Mouse (Mus musculus): ENCODE results near the gene Uchl4. TPM values are rescaled to one million over a fixed set of nuclear protein-coding genes. Genes with fewer than 3 reads are reported as not detected.
"Not testable (repeated sequence)": the region's sequence is repeated elsewhere in the genome, so short reads cannot be mapped to it uniquely, and the experiment has no call there.

Gene Uchl4
- polyA plus RNA-seq, 1 experiment, result not detected

GRCm38 (mm10) chr9:64268196-64268595, 33.2 kb downstream of the Uchl4 start:
- no peaks in the 10 kb centered on the region for H3K9me3 ChIP-seq
- H3K36me3 ChIP-seq (replicated peaks; ENCODE audit: low read length), result no peaks in the 10 kb centered on the region
- TF ChIP-seq GATA1 (IDR thresholded peaks at IDR 0.05; ENCODE audit: borderline replicate concordance, low read length), result no peak
- TF ChIP-seq FLI1 (IDR thresholded peaks at IDR 0.05; ENCODE audit: low read length), result no peak
- H3K4me3 ChIP-seq (replicated peaks), result no peak overlapping the region
- peaks cover 2% of the 10 kb centered on the region for H3K27me3 ChIP-seq (replicated peaks)
- H3K4me1 ChIP-seq, result peaks cover 12% of the 10 kb centered on the region

- H3K36me3 ChIP-seq (replicated peaks; ENCODE audit: low read length); H3K9me3 ChIP-seq; H3K4me3 ChIP-seq (replicated peaks); H3K27me3 ChIP-seq (replicated peaks): not testable (repeated sequence)
- peaks cover 12% of the 10 kb centered on the region for H3K4me1 ChIP-seq
These were observed 33.8 kb downstream of the Uchl4 start for GRCm38 (mm10) chr9:64268836-64269235.

DNA sequence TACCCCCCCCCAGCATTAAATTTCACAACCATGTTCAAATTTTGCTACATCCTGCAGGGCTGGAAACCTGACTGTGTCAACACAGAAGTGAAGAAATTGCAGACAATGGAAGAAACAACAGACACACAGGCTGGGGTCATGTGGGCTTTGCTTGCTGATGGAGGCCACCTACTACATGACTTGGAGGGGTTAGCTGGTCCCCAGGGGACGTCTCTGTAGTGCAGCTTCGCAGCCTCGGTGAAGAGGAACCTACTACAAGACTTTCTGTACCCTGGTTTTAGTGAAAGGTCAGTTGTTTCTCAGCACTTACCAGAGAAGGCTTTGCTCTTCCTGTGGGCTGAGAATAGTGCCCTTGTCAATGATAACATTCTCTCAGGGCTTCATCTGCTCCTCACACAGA, 36.2 kb downstream of the Uchl4 start:
- Histone ChIP-seq H3K4me3 (replicated peaks) (no peak overlapping the region), H3K36me3 (replicated peaks; ENCODE audit: low read length) (no peaks in the 10 kb centered on the region), H3K9me3 (no peaks in the 10 kb centered on the region), H3K4me1 (peaks cover 12% of the 10 kb centered on the region), H3K27me3 (replicated peaks) (peaks cover 2% of the 10 kb centered on the region)
- no peak for TF ChIP-seq GATA1 (IDR thresholded peaks at IDR 0.05; ENCODE audit: borderline replicate concordance, low read length)
- TF ChIP-seq FLI1 (IDR thresholded peaks at IDR 0.05; ENCODE audit: low read length), result no peak

DNA sequence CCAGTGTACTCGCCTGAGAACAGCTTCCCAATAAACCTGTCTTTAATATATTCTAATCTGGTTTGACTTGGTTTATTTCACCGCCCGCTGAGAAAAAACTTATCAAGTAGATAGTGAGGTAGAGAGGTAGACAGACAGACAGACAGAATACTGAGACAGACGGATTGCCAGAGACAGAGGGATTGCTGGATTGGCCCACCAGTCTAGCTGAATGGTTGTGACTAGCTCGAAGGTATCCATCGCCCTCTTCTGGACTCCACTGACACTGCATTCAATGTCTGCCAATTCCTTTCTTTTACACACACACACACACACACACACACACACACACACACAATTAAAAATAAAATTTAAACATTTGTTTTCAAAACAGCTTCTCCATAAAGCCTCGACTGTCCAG, 37.6 kb downstream of the Uchl4 start:
- TF ChIP-seq GATA1 (IDR thresholded peaks at IDR 0.05; ENCODE audit: borderline replicate concordance, low read length) (no peak), FLI1 (IDR thresholded peaks at IDR 0.05; ENCODE audit: low read length) (no peak)
- Histone ChIP-seq H3K27me3 (replicated peaks) (peaks cover 2% of the 10 kb centered on the region), H3K4me1 (peaks cover 12% of the 10 kb centered on the region), H3K9me3 (no peaks in the 10 kb centered on the region), H3K36me3 (replicated peaks; ENCODE audit: low read length) (no peaks in the 10 kb centered on the region), H3K4me3 (replicated peaks) (no peak overlapping the region)

DNA sequence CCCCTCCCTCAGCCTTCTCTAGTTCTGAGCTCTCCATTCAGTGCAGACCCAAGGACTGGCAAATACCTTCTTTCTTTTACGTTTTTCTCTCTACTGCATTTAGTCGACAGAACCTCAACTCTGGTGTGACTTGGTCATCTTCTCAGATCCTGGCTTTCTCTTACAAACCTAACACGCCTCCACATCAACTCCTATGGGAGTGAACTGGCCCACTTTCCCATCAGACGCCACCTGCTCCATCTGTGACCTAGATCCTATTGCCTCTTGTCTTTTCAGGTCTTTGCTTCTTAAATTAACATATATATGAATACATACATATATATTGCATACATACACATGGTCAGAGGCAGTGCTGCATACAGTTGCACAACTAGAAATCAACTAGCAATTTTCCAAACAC, 38.8 kb downstream of the Uchl4 start:
- Histone ChIP-seq H3K27me3 (replicated peaks) (peaks cover 2% of the 10 kb centered on the region), H3K4me1 (peaks cover 9% of the 10 kb centered on the region), H3K4me3 (replicated peaks) (no peak overlapping the region), H3K9me3 (no peaks in the 10 kb centered on the region), H3K36me3 (replicated peaks; ENCODE audit: low read length) (no peaks in the 10 kb centered on the region)
- TF ChIP-seq FLI1 (IDR thresholded peaks at IDR 0.05; ENCODE audit: low read length), result no peak

DNA sequence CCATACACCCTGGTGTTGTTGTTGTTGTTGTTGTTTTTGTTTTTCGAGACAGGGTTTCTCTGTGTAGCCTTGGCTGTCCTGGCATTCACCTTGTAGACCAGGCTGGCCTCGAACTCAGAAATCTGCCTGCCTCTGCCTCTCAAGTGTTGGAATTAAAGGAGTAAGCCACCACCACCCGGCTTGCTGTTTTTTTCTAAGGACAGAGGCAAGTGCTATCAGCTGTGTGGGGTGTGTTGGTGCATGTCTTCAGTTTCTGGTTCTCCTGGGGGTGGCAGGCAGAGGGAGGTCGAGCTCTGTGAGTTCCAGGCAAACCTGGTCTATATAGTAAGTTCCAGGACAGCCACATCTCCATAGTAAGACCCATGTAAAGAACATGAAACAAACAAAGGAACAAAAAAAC, 39.3 kb downstream of the Uchl4 start:
- H3K27me3 ChIP-seq (replicated peaks), result peaks cover 2% of the 10 kb centered on the region
- TF ChIP-seq FLI1 (IDR thresholded peaks at IDR 0.05; ENCODE audit: low read length), result no peak
- no peak for TF ChIP-seq GATA1 (IDR thresholded peaks at IDR 0.05; ENCODE audit: borderline replicate concordance, low read length)
- H3K4me3 ChIP-seq (replicated peaks), result no peak overlapping the region
- peaks cover 9% of the 10 kb centered on the region for H3K4me1 ChIP-seq
- no peaks in the 10 kb centered on the region for H3K36me3 ChIP-seq (replicated peaks; ENCODE audit: low read length)
- H3K9me3 ChIP-seq, result no peaks in the 10 kb centered on the region

DNA sequence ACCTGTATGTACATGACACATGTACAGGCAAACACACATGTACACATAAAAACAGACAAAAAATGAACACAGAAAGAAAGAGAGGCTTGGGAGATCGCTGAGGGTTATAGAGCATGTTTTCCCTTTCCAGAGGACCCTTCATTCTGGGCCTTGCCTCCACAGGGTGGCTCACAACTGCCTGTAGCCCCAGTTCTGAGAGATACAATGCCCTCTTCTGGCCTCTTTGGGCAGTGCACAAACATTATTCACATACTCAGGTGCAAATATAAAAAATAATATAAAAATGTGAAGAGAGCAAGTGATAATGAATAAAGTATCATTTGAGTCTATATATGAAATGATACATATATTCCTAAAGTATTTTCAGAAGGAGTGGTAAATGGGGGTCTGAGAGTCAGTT, 39.9 kb downstream of the Uchl4 start:
- H3K27me3 ChIP-seq (replicated peaks), result peaks cover 2% of the 10 kb centered on the region
- no peak overlapping the region for H3K4me3 ChIP-seq (replicated peaks)
- TF ChIP-seq FLI1 (IDR thresholded peaks at IDR 0.05; ENCODE audit: low read length), result no peak
- TF ChIP-seq GATA1 (IDR thresholded peaks at IDR 0.05; ENCODE audit: borderline replicate concordance, low read length), result no peak
- H3K36me3 ChIP-seq (replicated peaks; ENCODE audit: low read length), result no peaks in the 10 kb centered on the region
- H3K9me3 ChIP-seq, result no peaks in the 10 kb centered on the region
- H3K4me1 ChIP-seq, result peaks cover 9% of the 10 kb centered on the region

- no peaks in the 10 kb centered on the region for H3K27me3 ChIP-seq (replicated peaks)
- no peaks in the 10 kb centered on the region for H3K36me3 ChIP-seq (replicated peaks; ENCODE audit: low read length)
- no peak overlapping the region for H3K4me3 ChIP-seq (replicated peaks)
- no peaks in the 10 kb centered on the region for H3K9me3 ChIP-seq
- TF ChIP-seq GATA1 (IDR thresholded peaks at IDR 0.05; ENCODE audit: borderline replicate concordance, low read length) (no peak), FLI1 (IDR thresholded peaks at IDR 0.05; ENCODE audit: low read length) (no peak)
- H3K4me1 ChIP-seq, result peaks cover 11% of the 10 kb centered on the region
These were observed 42.7 kb downstream of the Uchl4 start for GRCm38 (mm10) chr9:64277706-64278105.

DNA sequence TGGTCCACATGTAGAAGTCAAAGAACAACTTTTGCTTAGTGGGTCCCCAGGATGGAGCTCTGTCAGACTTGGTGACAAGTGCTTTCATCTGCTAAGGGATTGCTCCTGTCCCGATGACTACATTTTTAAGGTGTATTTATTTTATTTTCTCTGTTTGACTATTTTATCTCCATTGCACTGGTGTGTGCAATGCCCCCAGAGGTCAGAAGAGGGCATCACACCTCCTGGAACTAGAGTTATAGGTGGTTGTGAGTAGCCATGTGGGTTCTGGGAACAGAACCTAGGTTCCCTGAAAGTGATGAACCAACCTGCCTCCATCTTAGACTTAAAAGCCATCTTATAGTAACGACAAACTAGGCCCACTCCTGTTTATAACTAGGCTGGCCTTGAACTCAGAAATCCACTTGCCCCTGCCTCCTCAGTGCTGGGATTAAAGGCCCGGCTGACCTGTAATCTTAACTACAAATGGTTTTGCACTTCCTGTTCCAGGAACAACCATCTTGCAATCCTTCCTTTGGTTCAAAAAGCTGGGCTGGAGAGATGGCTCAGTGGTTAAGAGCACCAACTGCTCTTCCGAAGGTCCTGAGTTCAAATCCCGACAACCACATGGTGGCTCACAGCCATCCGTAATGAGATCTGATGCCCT, 43.8 kb downstream of the Uchl4 start:
- Histone ChIP-seq H3K9me3 (no peaks in the 10 kb centered on the region), H3K36me3 (replicated peaks; ENCODE audit: low read length) (peaks cover under 1% of the 10 kb centered on the region), H3K4me3 (replicated peaks) (no peak overlapping the region), H3K27me3 (replicated peaks) (no peaks in the 10 kb centered on the region), H3K4me1 (peaks cover 17% of the 10 kb centered on the region)
- TF ChIP-seq FLI1 (IDR thresholded peaks at IDR 0.05; ENCODE audit: low read length) (no peak), GATA1 (IDR thresholded peaks at IDR 0.05; ENCODE audit: borderline replicate concordance, low read length) (no peak)

DNA sequence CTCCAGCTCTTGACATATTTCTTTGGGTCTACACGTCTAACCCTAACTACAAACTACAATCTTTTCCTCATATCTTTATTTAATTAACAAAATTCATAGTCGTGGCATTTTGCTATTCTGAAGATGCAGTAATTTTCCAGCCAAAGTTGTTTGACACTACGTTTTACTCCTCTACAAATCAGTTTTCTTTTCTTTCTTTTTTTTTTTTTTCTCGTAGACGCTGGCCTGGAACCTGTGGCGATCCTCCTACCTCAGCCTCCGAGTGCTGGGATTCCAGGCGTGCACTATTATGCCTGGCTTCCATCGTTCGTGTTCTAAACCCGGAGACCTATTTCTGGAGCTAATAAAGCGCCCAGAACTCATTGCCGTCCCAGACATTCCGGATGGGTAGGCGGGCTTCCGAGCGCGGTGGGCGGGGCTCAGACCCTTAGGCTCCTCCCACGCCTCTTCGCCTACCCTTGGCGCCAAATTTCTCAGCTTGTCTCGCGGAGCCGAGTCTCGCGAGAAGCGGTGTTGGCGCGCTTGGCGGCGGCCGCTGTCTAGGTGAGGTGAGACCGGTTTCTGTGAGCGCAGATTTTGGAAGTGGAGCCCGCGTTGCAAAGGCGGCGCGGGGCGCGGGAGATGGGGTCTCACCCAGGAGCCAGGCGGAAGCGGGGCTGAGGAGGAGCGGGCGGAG, 46.2 kb downstream of the Uchl4 start, which contains the start of gene Tipin:
Tipin (plus strand) TSS at position 477 of the 676 bp plus-strand sequence.
- no peaks in the 10 kb centered on the region for H3K27me3 ChIP-seq (replicated peaks)
- no peaks in the 10 kb centered on the region for H3K9me3 ChIP-seq
- peaks cover 11% of the 10 kb centered on the region for H3K36me3 ChIP-seq (replicated peaks; ENCODE audit: low read length)
- no peak; the same call in 1 of the 2 replicates for TF ChIP-seq FLI1 (IDR thresholded peaks at IDR 0.05; ENCODE audit: low read length)
- no peak for TF ChIP-seq GATA1 (IDR thresholded peaks at IDR 0.05; ENCODE audit: borderline replicate concordance, low read length)
- peak within 1 kb of the TSS; percentile 92 for H3K4me3 ChIP-seq (replicated peaks)
- H3K4me1 ChIP-seq, result peaks cover 22% of the 10 kb centered on the region

Data from megakaryocyte, embryonic 14.5 days (primary cell).